Mouse (Mus musculus) spleen, adult 2 months (tissue): Measurements from ENCODE around the gene Ak1. TPM values are rescaled to one million over a fixed set of nuclear protein-coding genes. Genes with fewer than 3 reads are reported as not detected.

ENCODE experiments used
- DNase-seq, 2 experiments: peaks; one replicate each; pipeline versions ENCODE4 v3.0.0 to v3.0.0-alpha.2; 2012 to 2021; ENCODE audit warnings: low spot score in 2 of 2, low read depth in 1 of 2
- H3K27ac ChIP-seq: fragments of 200-500 bp; 2 replicates; pipeline ENCODE4 v1.5.1; 2012; ENCODE audit warnings: low read length, inconsistent platforms; ENCODE audit not compliant: insufficient read depth
- H3K27me3 ChIP-seq: fragments of 200-500 bp; 2 replicates; pipeline ENCODE4 v1.6.1; 2012; ENCODE audit warnings: mild to moderate bottlenecking, moderate library complexity, low read length, inconsistent platforms; ENCODE audit not compliant: control insufficient read depth, insufficient read depth
- H3K36me3 ChIP-seq: fragments of 200-500 bp; 2 replicates; pipeline ENCODE4 v1.6.1; 2012; ENCODE audit warnings: mild to moderate bottlenecking, low read length, inconsistent platforms; ENCODE audit not compliant: control insufficient read depth, insufficient read depth
- H3K4me1 ChIP-seq: fragments of 200-500 bp; 2 replicates; pipeline ENCODE4 v1.6.1; 2011; ENCODE audit warnings: inconsistent platforms; ENCODE audit not compliant: control insufficient read depth, insufficient read depth, insufficient read length
- H3K4me3 ChIP-seq: fragments of 200-500 bp; 2 replicates; pipeline ENCODE4 v1.5.1; 2011; ENCODE audit warnings: mild to moderate bottlenecking, inconsistent platforms; ENCODE audit not compliant: insufficient read depth, insufficient read length; ENCODE audit errors: extremely low read depth
- CTCF ChIP-seq: fragments of 200-500 bp; IDR thresholded peaks from 2 replicates; pipeline ENCODE4 v1.5.1; 2011; ENCODE audit warnings: mild to moderate bottlenecking, inconsistent platforms; ENCODE audit not compliant: insufficient read depth, insufficient read length, insufficient replicate concordance; ENCODE audit errors: extremely low read depth
- POLR2A ChIP-seq: fragments of 200-500 bp; IDR thresholded peaks from 2 replicates; pipeline ENCODE4 v1.6.1; 2011; ENCODE audit warnings: low read depth, low read length, inconsistent platforms
- WGBS: fragments of 180-500 bp; shearing (Covaris S2); methylation state at CpG from one replicate; pipeline ENCODE4 v1.1.7; 2018; 5-methylcytosine and 5-hydroxymethylcytosine counted together
- polyA plus RNA-seq: library from polyadenylated mRNA; depleted of rRNA; stranded (reverse); fragments of >200 nt; gene quantifications from 2 replicates; pipeline ENCODE4 v1.2.3, GENCODE M21; 2012

Ak1 gene
- polyA plus RNA-seq, 1 experiment, result 6.3 TPM

GRCm38 (mm10) chr2:32618051-32618450 lies 3.5 kb upstream of the Ak1 start:
- no peak overlapping the region for H3K4me3 ChIP-seq

GRCm38 (mm10) chr2:32620682-32621516 lies 659 bp upstream of the Ak1 start:
- Histone ChIP-seq H3K27ac (no peak overlapping the region), H3K4me3 (no peak overlapping the region), H3K36me3 (no peaks in the 10 kb centered on the region), H3K27me3 (no peaks in the 10 kb centered on the region), H3K4me1 (no peaks in the 10 kb centered on the region)
- TF ChIP-seq POLR2A (no peak), CTCF (no peak)
- no peak for DNase-seq
- 65% methylated on average over 4 of the region's 4 CpGs for WGBS

More at GRCm38 (mm10) chr2:32618051-32618450, 3.5 kb upstream of the Ak1 start:
- Histone ChIP-seq H3K36me3 (no peaks in the 10 kb centered on the region), H3K4me1 (no peaks in the 10 kb centered on the region), H3K27me3 (no peaks in the 10 kb centered on the region), H3K27ac (no peak overlapping the region)
- WGBS, result 93% methylated on average over 9 of the region's 9 CpGs
- no peak for DNase-seq
- no peak for TF ChIP-seq CTCF
- TF ChIP-seq POLR2A, result no peak

- H3K36me3 ChIP-seq, result no peaks in the 10 kb centered on the region
- no peak overlapping the region for H3K27ac ChIP-seq
- DNase-seq, result no peak
- WGBS, result 86% methylated on average over 5 of the region's 5 CpGs
- no peak overlapping the region for H3K4me3 ChIP-seq
- H3K4me1 ChIP-seq, result no peaks in the 10 kb centered on the region
- TF ChIP-seq CTCF, result no peak
- TF ChIP-seq POLR2A, result no peak
- H3K27me3 ChIP-seq, result no peaks in the 10 kb centered on the region
Measured at GRCm38 (mm10) chr2:32624111-32624748, 2.7 kb downstream of the Ak1 start.

- no peaks in the 10 kb centered on the region for H3K4me1 ChIP-seq
- no peaks in the 10 kb centered on the region for H3K36me3 ChIP-seq
- TF ChIP-seq POLR2A (no peak), CTCF (no peak)
- H3K27ac ChIP-seq, result no peak overlapping the region; the same call in 1 of the 2 replicates
- DNase-seq, result no peak
- WGBS, result 23% methylated on average over 13 of the region's 13 CpGs
- H3K27me3 ChIP-seq, result no peaks in the 10 kb centered on the region
- H3K4me3 ChIP-seq, result no peak overlapping the region
Measured at GRCm38 (mm10) chr2:32625212-32625872, 3.8 kb downstream of the Ak1 start.

- no peak overlapping the region for H3K27ac ChIP-seq
- H3K27me3 ChIP-seq, result no peaks in the 10 kb centered on the region
- 64% methylated on average over 5 of the region's 5 CpGs for WGBS
- TF ChIP-seq POLR2A (no peak), CTCF (no peak)
- H3K4me3 ChIP-seq, result no peak overlapping the region
- no peak for DNase-seq
- H3K4me1 ChIP-seq, result no peaks in the 10 kb centered on the region
- H3K36me3 ChIP-seq, result no peaks in the 10 kb centered on the region
Measured at GRCm38 (mm10) chr2:32625873-32626694, 4.5 kb downstream of the Ak1 start.
